Mouse (Mus musculus): ENCODE measurements around the gene Atp13a3. TPM values are rescaled to one million over a fixed set of nuclear protein-coding genes. Genes with fewer than 3 reads are reported as not detected.

Gene Atp13a3
- polyA plus RNA-seq, 1 experiment, result 8.9 TPM

DNA sequence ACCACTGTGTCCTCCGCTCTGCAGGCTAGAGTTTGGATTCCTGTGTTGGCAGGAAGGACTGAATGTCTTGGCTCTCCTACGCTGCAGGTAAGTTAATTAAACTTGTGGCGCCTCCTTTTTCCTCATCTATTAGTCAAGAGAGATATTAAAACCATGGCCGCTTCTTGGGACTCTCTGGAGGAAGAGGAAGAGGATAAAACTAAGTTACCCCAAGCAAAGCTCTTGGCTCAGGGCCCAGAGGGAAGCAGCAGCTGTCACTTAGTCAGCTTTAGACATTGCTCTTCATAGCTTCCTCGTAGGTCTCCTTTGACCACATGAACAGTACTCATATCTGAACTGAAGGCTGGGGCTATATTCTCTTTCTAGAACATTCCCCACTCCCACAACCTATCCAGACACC lies 10.5 kb upstream of the Atp13a3 start:
- no peaks in the 10 kb centered on the region for H3K4me1 ChIP-seq (ENCODE audit: control insufficient read depth, insufficient read depth, low read length)
- no peak overlapping the region for H3K27ac ChIP-seq (ENCODE audit: control insufficient read depth, insufficient read depth, low read depth, low read length)
- H3K4me3 ChIP-seq (ENCODE audit: control insufficient read depth, low read depth, low read length), result no peak overlapping the region
- H3K36me3 ChIP-seq (ENCODE audit: control insufficient read depth, insufficient read depth, low read length), result no peaks in the 10 kb centered on the region
- no peaks in the 10 kb centered on the region for H3K27me3 ChIP-seq (ENCODE audit: control insufficient read depth, insufficient read depth, low read length)
- TF ChIP-seq POLR2A (IDR thresholded peaks at IDR 0.05; ENCODE audit: control insufficient read depth, low read depth, low read length), result no peak
- no peak for TF ChIP-seq CTCF (IDR thresholded peaks at IDR 0.05; ENCODE audit: control insufficient read depth, insufficient read depth, insufficient replicate concordance, low read depth, low read length)

DNA sequence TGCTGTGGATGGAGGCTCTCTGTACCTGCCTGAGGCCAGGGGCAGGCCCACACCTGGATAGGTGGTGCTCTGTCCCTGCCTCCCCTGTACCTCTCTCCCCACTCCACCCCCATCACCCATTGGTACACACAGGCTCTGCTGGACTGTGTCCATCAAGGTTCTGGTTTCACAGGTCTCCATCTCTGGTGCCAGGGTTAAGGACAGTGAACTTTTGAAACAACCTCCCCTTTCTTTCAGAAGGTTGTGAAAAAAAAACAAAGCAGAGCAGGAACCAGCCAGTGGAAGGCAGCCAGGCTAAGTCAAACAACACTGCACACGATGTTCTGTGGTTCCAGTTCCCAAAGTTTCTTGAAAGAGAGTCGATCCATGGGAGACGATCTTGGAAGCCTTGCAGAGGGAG lies 6.9 kb upstream of the Atp13a3 start:
- no peaks in the 10 kb centered on the region for H3K27me3 ChIP-seq (ENCODE audit: control insufficient read depth, insufficient read depth, low read length)
- no peak overlapping the region for H3K27ac ChIP-seq (ENCODE audit: control insufficient read depth, insufficient read depth, low read depth, low read length)
- no peak overlapping the region for H3K4me3 ChIP-seq (ENCODE audit: control insufficient read depth, low read depth, low read length)
- TF ChIP-seq POLR2A (IDR thresholded peaks at IDR 0.05; ENCODE audit: control insufficient read depth, low read depth, low read length) (no peak), CTCF (IDR thresholded peaks at IDR 0.05; ENCODE audit: control insufficient read depth, insufficient read depth, insufficient replicate concordance, low read depth, low read length) (no peak)
- no peaks in the 10 kb centered on the region for H3K4me1 ChIP-seq (ENCODE audit: control insufficient read depth, insufficient read depth, low read length)
- no peaks in the 10 kb centered on the region for H3K36me3 ChIP-seq (ENCODE audit: control insufficient read depth, insufficient read depth, low read length)

DNA sequence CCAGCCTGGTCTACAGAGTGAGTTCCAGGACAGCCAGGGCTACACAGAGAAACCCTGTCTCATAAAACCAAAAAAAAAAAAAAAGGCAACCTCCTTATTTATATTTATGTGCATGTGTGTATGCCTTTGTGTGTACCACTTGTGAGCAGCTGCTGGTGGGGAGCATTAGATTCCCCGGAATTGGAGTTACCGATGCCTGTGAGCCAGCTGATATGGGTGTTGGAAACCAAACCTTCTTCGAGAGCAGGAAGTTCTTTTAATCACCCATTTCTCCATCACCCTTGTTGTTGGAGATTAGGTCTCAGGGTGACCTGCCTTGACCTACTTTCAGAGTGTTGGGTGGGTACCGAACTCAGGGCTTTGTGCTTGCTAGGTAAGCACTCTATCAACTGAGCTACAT lies 5.1 kb upstream of the Atp13a3 start:
- no peak overlapping the region for H3K4me3 ChIP-seq (ENCODE audit: control insufficient read depth, low read depth, low read length)
- H3K36me3 ChIP-seq (ENCODE audit: control insufficient read depth, insufficient read depth, low read length), result no peaks in the 10 kb centered on the region
- TF ChIP-seq CTCF (IDR thresholded peaks at IDR 0.05; ENCODE audit: control insufficient read depth, insufficient read depth, insufficient replicate concordance, low read depth, low read length), result no peak
- TF ChIP-seq POLR2A (IDR thresholded peaks at IDR 0.05; ENCODE audit: control insufficient read depth, low read depth, low read length), result no peak
- no peaks in the 10 kb centered on the region for H3K27me3 ChIP-seq (ENCODE audit: control insufficient read depth, insufficient read depth, low read length)
- no peak overlapping the region for H3K27ac ChIP-seq (ENCODE audit: control insufficient read depth, insufficient read depth, low read depth, low read length)
- H3K4me1 ChIP-seq (ENCODE audit: control insufficient read depth, insufficient read depth, low read length), result no peaks in the 10 kb centered on the region

DNA sequence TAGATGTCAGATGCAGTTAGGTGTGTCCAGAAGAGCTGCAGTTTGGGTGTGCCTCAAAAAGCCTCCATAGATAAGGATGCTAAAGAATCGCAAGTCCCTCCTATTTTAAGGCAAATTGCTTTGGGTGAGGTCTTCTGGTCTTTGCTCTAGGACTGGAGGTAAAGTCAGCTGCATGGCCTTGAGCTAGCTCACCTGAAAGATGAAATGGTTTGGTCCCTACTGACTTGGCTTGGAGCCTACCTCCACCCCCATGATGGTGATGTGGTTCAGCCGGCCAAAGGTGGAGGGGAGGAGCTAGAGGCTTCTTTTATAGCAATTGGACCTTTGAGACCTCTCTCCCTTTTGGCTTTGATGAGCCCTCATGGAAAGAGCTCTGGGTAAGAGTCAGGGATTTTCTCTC lies 1.7 kb upstream of the Atp13a3 start:
- Histone ChIP-seq H3K27me3 (ENCODE audit: control insufficient read depth, insufficient read depth, low read length) (no peaks in the 10 kb centered on the region), H3K36me3 (ENCODE audit: control insufficient read depth, insufficient read depth, low read length) (no peaks in the 10 kb centered on the region), H3K4me1 (ENCODE audit: control insufficient read depth, insufficient read depth, low read length) (no peaks in the 10 kb centered on the region), H3K27ac (ENCODE audit: control insufficient read depth, insufficient read depth, low read depth, low read length) (no peak overlapping the region), H3K4me3 (ENCODE audit: control insufficient read depth, low read depth, low read length) (no peak overlapping the region)
- TF ChIP-seq POLR2A (IDR thresholded peaks at IDR 0.05; ENCODE audit: control insufficient read depth, low read depth, low read length) (no peak), CTCF (IDR thresholded peaks at IDR 0.05; ENCODE audit: control insufficient read depth, insufficient read depth, insufficient replicate concordance, low read depth, low read length) (no peak)

DNA sequence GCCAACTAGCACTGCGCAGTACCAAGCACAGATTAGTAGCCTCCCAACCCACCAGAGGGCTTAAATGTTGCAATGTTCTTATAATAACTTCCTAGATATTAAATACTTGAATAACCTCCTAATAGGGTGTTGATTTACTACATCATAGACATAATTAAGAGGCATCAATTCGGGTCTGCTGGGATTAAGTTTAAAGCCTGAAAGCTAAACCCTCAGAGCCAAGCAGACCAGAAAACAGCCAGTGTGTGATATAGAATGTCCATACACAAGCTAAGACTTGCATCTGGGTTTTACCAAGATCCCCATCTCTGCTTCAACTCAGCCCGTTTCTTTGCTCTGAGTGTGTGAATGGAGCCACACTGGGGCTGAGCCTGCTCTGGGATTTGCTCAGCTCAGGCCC lies 2.2 kb downstream of the Atp13a3 start:
- H3K4me1 ChIP-seq (ENCODE audit: control insufficient read depth, insufficient read depth, low read length), result no peaks in the 10 kb centered on the region

DNA sequence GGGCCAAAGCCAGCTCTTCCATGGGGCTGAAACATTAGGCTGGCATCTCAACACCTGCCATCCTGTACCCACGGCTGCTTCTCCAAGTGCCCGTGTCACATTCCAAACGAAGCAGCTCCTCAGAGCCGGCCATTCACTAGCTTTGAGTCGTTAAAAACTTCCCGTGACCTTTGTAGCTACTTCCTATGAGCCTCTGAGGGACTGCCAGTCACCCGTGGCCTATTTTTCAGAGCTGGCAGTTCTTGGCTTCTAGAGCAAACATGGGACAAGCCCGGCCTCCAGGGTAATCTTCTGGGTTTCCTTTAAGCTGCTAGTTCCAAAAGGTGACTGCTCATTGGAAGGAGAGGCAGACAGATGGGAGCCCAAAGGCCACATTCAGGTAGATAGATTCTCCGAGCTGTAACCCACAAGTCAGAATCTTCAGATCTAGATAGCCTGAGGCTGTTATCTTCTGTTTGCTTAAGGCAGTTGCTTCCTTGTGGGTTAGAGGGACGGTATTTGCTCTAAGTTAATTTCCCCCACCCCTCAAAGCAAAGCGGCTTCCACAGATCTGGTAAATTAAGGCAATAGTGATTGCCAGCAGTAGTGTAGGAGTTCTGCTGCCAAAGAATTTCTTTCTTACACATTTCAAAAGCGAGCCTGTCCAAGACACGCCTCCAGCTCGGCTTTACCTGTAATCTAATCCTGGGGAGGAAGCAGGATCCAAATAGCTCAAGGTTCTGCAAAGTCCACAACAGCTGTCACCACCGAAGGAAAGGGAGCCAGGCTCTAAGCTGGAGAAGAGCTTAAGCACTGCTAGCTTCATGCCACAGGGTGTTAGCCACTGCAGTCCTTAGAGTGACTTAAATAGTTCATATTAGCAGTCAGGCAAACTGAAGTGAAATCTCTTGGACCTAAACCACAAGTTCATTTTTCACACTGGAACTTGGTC lies 8.4 kb downstream of the Atp13a3 start:
- Histone ChIP-seq H3K36me3 (ENCODE audit: control insufficient read depth, insufficient read depth, low read length) (no peaks in the 10 kb centered on the region), H3K4me1 (ENCODE audit: control insufficient read depth, insufficient read depth, low read length) (no peaks in the 10 kb centered on the region), H3K27me3 (ENCODE audit: control insufficient read depth, insufficient read depth, low read length) (no peaks in the 10 kb centered on the region), H3K4me3 (ENCODE audit: control insufficient read depth, low read depth, low read length) (no peak overlapping the region), H3K27ac (ENCODE audit: control insufficient read depth, insufficient read depth, low read depth, low read length) (no peak overlapping the region)
- TF ChIP-seq CTCF (IDR thresholded peaks at IDR 0.05; ENCODE audit: control insufficient read depth, insufficient read depth, insufficient replicate concordance, low read depth, low read length) (no peak), POLR2A (IDR thresholded peaks at IDR 0.05; ENCODE audit: control insufficient read depth, low read depth, low read length) (no peak)

More for the DNA sequence above, 2.2 kb downstream of the Atp13a3 start:
- Histone ChIP-seq H3K27me3 (ENCODE audit: control insufficient read depth, insufficient read depth, low read length) (no peaks in the 10 kb centered on the region), H3K27ac (ENCODE audit: control insufficient read depth, insufficient read depth, low read depth, low read length) (no peak overlapping the region), H3K4me3 (ENCODE audit: control insufficient read depth, low read depth, low read length) (no peak overlapping the region), H3K36me3 (ENCODE audit: control insufficient read depth, insufficient read depth, low read length) (no peaks in the 10 kb centered on the region)
- no peak for TF ChIP-seq POLR2A (IDR thresholded peaks at IDR 0.05; ENCODE audit: control insufficient read depth, low read depth, low read length)
- no peak for TF ChIP-seq CTCF (IDR thresholded peaks at IDR 0.05; ENCODE audit: control insufficient read depth, insufficient read depth, insufficient replicate concordance, low read depth, low read length)

DNA sequence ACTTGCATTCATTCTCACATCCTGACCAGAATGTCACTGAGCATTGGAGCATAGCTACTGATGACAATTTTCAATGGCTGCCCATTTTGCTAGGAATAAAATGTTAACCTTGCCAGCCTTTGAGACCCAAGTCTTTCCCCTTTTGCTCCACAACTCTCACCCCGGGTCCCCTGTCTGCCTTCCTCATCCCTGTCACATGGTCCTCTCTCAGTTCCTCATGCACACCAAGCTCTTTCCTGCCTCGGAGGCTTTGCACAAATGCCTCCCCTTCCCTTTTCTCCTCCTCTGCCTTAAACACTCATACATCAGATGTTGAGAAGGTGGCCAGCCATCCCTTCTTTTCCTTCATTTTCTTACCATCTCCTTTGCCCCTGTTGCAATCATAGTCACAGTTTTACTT lies 10.6 kb downstream of the Atp13a3 start:
- H3K36me3 ChIP-seq (ENCODE audit: control insufficient read depth, insufficient read depth, low read length), result no peaks in the 10 kb centered on the region
- TF ChIP-seq CTCF (IDR thresholded peaks at IDR 0.05; ENCODE audit: control insufficient read depth, insufficient read depth, insufficient replicate concordance, low read depth, low read length), result no peak
- no peak for TF ChIP-seq POLR2A (IDR thresholded peaks at IDR 0.05; ENCODE audit: control insufficient read depth, low read depth, low read length)
- no peak overlapping the region for H3K4me3 ChIP-seq (ENCODE audit: control insufficient read depth, low read depth, low read length)
- H3K27me3 ChIP-seq (ENCODE audit: control insufficient read depth, insufficient read depth, low read length), result no peaks in the 10 kb centered on the region
- no peaks in the 10 kb centered on the region for H3K4me1 ChIP-seq (ENCODE audit: control insufficient read depth, insufficient read depth, low read length)
- no peak overlapping the region for H3K27ac ChIP-seq (ENCODE audit: control insufficient read depth, insufficient read depth, low read depth, low read length)
